Mouse (Mus musculus) myocyte (in vitro differentiated cells): Measurements from ENCODE around the gene Bfsp2. TPM values are rescaled to one million over a fixed set of nuclear protein-coding genes. Genes with fewer than 3 reads are reported as not detected.

Experiments
- H3K27me3 ChIP-seq: one replicate; pipeline ENCODE4 v1.6.1; 2011; ENCODE audit not compliant: control insufficient read depth, insufficient read depth, insufficient read length
- H3K36me3 ChIP-seq: one replicate; pipeline ENCODE4 v1.6.1; 2011; ENCODE audit not compliant: control insufficient read depth, insufficient read depth
- H3K4me2 ChIP-seq: one replicate; pipeline ENCODE4 v1.6.1; 2011; ENCODE audit warnings: low read depth, control low read depth
- H3K4me3 ChIP-seq: one replicate; pipeline ENCODE4 v1.5.1; 2011; ENCODE audit warnings: mild to moderate bottlenecking, control low read depth, moderate library complexity
- H3K79me2 ChIP-seq: one replicate; pipeline ENCODE4 v1.6.1; 2011; ENCODE audit not compliant: control insufficient read depth, insufficient read depth
- H3ac ChIP-seq: one replicate; pipeline ENCODE4 v1.6.1; 2011; ENCODE audit not compliant: control insufficient read depth, insufficient read length
- CEBPB ChIP-seq: IDR thresholded peaks from 2 replicates; pipeline ENCODE4 v1.6.1; 2011; ENCODE audit warnings: mild to moderate bottlenecking, moderate library complexity; ENCODE audit not compliant: poor library complexity, insufficient read depth, severe bottlenecking
- E2F4 ChIP-seq: IDR thresholded peaks from one replicate; pipeline ENCODE4 v1.6.1; 2011; ENCODE audit warnings: mild to moderate bottlenecking, control low read depth, moderate library complexity; ENCODE audit not compliant: insufficient read depth
- MAX ChIP-seq: IDR thresholded peaks from one replicate; pipeline ENCODE4 v1.6.1; 2011; ENCODE audit warnings: low read depth, mild to moderate bottlenecking, control low read depth
- MYOD1 ChIP-seq, 3 experiments: IDR thresholded peaks; one replicate each; pipeline ENCODE4 v1.6.1; 2011; ENCODE audit warnings: control low read depth in 2 of 3, low read depth in 2 of 3, mild to moderate bottlenecking in 2 of 3, moderate library complexity in 1 of 3; ENCODE audit not compliant: insufficient read length in 2 of 3, control insufficient read depth in 1 of 3
- MYOG ChIP-seq, 3 experiments: IDR thresholded peaks; one replicate each; pipeline ENCODE4 v1.6.1; 2011; ENCODE audit warnings: control low read depth in 2 of 3, low read depth in 2 of 3, mild to moderate bottlenecking in 2 of 3; ENCODE audit not compliant: insufficient read length in 2 of 3, control insufficient read depth in 1 of 3, insufficient read depth in 1 of 3
- POLR2A ChIP-seq: IDR thresholded peaks from one replicate; pipeline ENCODE4 v1.6.1; 2011; ENCODE audit warnings: low read depth, mild to moderate bottlenecking, control low read depth, moderate library complexity; ENCODE audit not compliant: insufficient read length
- POLR2AphosphoS2 ChIP-seq: IDR thresholded peaks from one replicate; pipeline ENCODE4 v1.6.1; 2011; ENCODE audit warnings: low read depth, control low read depth; ENCODE audit not compliant: insufficient read length
- REST ChIP-seq: IDR thresholded peaks from one replicate; pipeline ENCODE4 v1.6.1; 2011; ENCODE audit warnings: mild to moderate bottlenecking, control low read depth, moderate library complexity; ENCODE audit not compliant: insufficient read depth, insufficient read length
- SRF ChIP-seq: IDR thresholded peaks from one replicate; pipeline ENCODE4 v1.6.1; 2011; ENCODE audit warnings: low read depth; ENCODE audit not compliant: control insufficient read depth, insufficient read length
- TCF12 ChIP-seq: IDR thresholded peaks from one replicate; pipeline ENCODE4 v1.6.1; 2011; ENCODE audit warnings: mild to moderate bottlenecking, control low read depth; ENCODE audit not compliant: poor library complexity, insufficient read depth, severe bottlenecking
- TCF3 ChIP-seq: IDR thresholded peaks from one replicate; pipeline ENCODE4 v1.6.1; 2011; ENCODE audit warnings: low read depth, control low read depth; ENCODE audit not compliant: insufficient read length
- USF1 ChIP-seq: IDR thresholded peaks from one replicate; pipeline ENCODE4 v1.6.1; 2011; ENCODE audit warnings: low read depth, mild to moderate bottlenecking, control low read depth, moderate library complexity
- polyA plus RNA-seq: library from polyadenylated mRNA; unstranded; fragments of >200 nt; fragmentation: generic; extraction: Trizol; gene quantifications from one replicate; pipeline ENCODE4 v1.2.1, GENCODE M21; 2012; ENCODE audit warnings: missing spikeins

Bfsp2 gene
- polyA plus RNA-seq, 1 experiment: 0.25 TPM

DNA sequence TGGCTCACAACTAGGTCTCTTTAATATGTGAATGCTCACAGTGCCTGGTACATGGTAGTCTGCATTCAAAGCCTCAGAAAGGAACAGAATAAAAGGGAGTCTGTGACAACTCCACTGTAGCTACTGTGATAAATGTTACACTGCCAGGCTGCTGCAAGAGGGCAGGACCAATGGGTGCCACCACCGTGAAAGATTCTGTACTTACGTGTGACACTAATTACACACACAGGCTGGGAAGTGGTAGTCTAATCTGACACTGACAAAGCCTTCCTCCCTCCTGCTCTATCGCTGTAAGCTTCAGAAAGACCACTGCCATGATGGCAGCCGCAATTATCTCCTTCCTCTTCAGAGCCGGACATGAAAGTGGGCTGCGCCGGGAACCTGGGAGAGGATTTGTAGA, 11.3 kb downstream of the Bfsp2 start:
- Histone ChIP-seq H3K27me3 (peaks cover 4% of the 10 kb centered on the region), H3K36me3 (no peaks in the 10 kb centered on the region), H3ac (no peak overlapping the region), H3K4me2 (no peak overlapping the region), H3K4me3 (no peak overlapping the region), H3K79me2 (no peaks in the 10 kb centered on the region)
- TF ChIP-seq TCF12 (no peak), REST (no peak), TCF3 (no peak), MYOG (IDR thresholded peaks at IDR 0.05; ENCODE audit: control insufficient read depth in 1 of 3, insufficient read depth in 1 of 3, insufficient read length in 2 of 3, low read depth in 2 of 3) (no peak)

DNA sequence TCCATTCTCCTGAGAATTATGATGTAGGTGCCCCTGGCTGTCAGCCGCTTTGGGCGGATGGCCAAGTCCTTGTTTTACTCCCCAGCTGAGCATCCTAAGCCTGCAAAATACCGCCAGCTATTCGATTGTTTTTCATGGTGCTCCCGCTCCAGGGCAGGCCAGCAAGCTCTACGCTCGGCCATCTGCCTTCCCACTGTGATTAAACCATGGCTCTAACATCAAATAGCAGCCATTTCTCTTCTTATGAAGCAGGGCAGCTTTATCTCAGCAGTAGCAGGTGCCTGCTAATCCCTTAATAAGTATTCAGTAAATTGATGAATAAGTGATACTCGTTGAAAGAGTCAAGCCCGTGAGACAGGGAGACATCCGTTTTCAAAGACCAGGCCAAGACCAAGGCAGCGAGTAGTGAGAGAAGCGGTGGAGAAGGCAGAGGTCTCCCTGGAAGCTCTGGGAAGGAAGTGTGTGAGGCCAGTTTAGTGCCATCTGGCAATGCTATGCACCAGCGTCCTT, 14.5 kb downstream of the Bfsp2 start:
- no peak for TF ChIP-seq MYOD1 (IDR thresholded peaks at IDR 0.05; ENCODE audit: control insufficient read depth in 1 of 3, insufficient read length in 2 of 3, low read depth in 2 of 3)
- TF ChIP-seq SRF: no peak
- TF ChIP-seq USF1: no peak
- no peak for TF ChIP-seq TCF12
- no peak for TF ChIP-seq POLR2AphosphoS2
- no peak for TF ChIP-seq TCF3
- TF ChIP-seq POLR2A: no peak
- TF ChIP-seq REST: no peak
- TF ChIP-seq MAX: no peak
- TF ChIP-seq E2F4: no peak
- no peak for TF ChIP-seq MYOG (IDR thresholded peaks at IDR 0.05; ENCODE audit: control insufficient read depth in 1 of 3, insufficient read depth in 1 of 3, insufficient read length in 2 of 3, low read depth in 2 of 3)
- TF ChIP-seq CEBPB: no peak
- Histone ChIP-seq H3K79me2 (no peaks in the 10 kb centered on the region), H3K27me3 (peaks cover 16% of the 10 kb centered on the region), H3K36me3 (no peaks in the 10 kb centered on the region), H3K4me2 (no peak overlapping the region), H3ac (no peak overlapping the region), H3K4me3 (no peak overlapping the region)

DNA sequence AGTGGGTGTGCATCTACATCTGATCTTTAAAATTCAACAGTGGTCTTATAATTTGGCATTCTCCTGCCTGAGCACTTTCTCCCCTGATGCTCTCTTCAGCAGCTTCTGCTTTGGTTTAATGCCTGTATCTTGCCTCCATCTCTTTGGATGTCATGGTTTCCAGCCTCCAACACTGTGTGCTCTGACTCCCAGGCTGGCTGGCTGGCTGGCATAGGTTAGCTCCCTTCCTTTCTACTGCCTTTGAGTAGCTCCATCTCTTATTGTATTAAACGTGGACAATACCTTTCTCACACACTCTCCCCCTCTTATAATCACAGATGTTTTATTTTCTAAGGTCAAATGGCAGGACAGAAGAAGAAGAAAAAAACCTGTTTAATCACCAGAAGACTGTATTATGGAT, 14.9 kb downstream of the Bfsp2 start:
- no peak for TF ChIP-seq SRF
- TF ChIP-seq POLR2A: no peak
- TF ChIP-seq TCF3: no peak
- TF ChIP-seq MYOG (IDR thresholded peaks at IDR 0.05; ENCODE audit: control insufficient read depth in 1 of 3, insufficient read depth in 1 of 3, insufficient read length in 2 of 3, low read depth in 2 of 3): no peak
- TF ChIP-seq MAX: no peak
- TF ChIP-seq POLR2AphosphoS2: no peak
- TF ChIP-seq TCF12: no peak
- no peak for TF ChIP-seq REST
- no peak for TF ChIP-seq USF1
- TF ChIP-seq E2F4: no peak
- TF ChIP-seq CEBPB: no peak
- TF ChIP-seq MYOD1 (IDR thresholded peaks at IDR 0.05; ENCODE audit: control insufficient read depth in 1 of 3, insufficient read length in 2 of 3, low read depth in 2 of 3): no peak
- H3K27me3 ChIP-seq: peaks cover 16% of the 10 kb centered on the region
- no peaks in the 10 kb centered on the region for H3K36me3 ChIP-seq
- no peak overlapping the region for H3K4me3 ChIP-seq
- H3K4me2 ChIP-seq: no peak overlapping the region
- H3ac ChIP-seq: no peak overlapping the region
- H3K79me2 ChIP-seq: no peaks in the 10 kb centered on the region

DNA sequence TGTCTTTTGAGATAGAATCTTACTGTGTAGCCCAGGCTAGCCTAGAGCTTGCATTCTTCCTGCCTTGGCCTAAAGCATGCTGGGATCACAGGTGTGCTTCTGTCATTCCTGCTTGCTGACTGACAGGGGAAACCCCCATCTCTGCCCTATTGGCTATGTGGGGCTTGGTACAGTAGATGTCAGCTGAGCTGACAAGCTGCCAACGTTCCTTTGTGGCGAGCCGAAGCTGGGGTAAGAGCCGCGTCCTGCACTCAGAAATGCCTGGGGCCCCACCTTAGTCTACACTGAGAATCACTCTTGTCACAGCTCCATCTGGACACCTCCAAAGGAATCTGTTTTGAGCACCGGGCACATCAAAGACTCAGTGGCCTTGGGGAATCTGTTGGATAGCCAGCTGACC, 16.4 kb downstream of the Bfsp2 start:
- Histone ChIP-seq H3K4me3 (no peak overlapping the region), H3K79me2 (no peaks in the 10 kb centered on the region), H3K36me3 (no peaks in the 10 kb centered on the region), H3ac (no peak overlapping the region), H3K27me3 (peaks cover 16% of the 10 kb centered on the region), H3K4me2 (no peak overlapping the region)
- TF ChIP-seq CEBPB (no peak), MYOD1 (IDR thresholded peaks at IDR 0.05; ENCODE audit: control insufficient read depth in 1 of 3, insufficient read length in 2 of 3, low read depth in 2 of 3) (peak in 1 of 3 experiments; percentile 38)

DNA sequence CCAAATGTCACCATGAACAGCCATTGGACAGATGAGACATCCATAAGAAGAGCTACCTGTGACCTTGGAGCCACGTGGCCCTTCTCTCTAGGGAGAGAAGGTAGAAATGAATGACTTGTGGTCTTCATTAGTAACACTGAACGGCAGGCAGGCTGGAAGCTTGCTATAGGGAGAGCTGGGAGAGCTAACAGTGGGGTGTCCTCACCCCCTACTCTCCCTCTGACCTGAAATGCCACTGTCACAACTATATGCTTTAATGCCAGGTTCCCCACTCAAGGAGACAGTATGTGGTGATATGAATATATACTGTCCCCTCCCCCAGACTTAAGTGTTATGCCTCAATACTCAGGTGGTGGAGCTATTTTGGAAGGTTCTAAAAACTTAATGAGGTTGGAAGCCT, 20.4 kb downstream of the Bfsp2 start:
- Histone ChIP-seq H3K79me2 (no peaks in the 10 kb centered on the region), H3K4me3 (no peak overlapping the region), H3K4me2 (no peak overlapping the region), H3ac (no peak overlapping the region), H3K27me3 (peaks cover 12% of the 10 kb centered on the region), H3K36me3 (no peaks in the 10 kb centered on the region)
- TF ChIP-seq USF1 (no peak), TCF12 (no peak), POLR2AphosphoS2 (no peak), MYOG (IDR thresholded peaks at IDR 0.05; ENCODE audit: control insufficient read depth in 1 of 3, insufficient read depth in 1 of 3, insufficient read length in 2 of 3, low read depth in 2 of 3) (no peak), MYOD1 (IDR thresholded peaks at IDR 0.05; ENCODE audit: control insufficient read depth in 1 of 3, insufficient read length in 2 of 3, low read depth in 2 of 3) (no peak), REST (no peak), TCF3 (no peak), SRF (no peak), MAX (no peak), E2F4 (no peak), CEBPB (no peak), POLR2A (no peak)
